Mouse (Mus musculus): Measurements from ENCODE around the gene Olfr769.

DNA sequence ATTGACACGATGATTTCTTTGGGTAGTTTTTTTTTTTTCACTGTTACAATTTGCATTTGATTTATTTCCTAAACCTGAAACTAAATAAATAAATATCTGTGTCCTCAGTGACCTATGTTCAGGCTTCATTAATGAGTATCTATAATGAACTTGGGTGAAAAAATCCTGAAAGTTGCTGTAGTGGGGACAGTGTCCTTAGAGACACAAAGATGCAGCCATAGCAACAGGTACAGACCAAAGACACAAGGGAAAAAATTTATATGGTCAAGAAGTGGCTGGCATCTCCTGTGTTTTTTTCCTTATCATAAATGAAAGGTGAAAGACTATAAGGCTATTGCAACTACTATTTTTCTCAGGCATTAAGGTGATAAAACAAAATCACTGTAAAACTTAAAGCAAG lies 47.0 kb upstream of the Olfr769 start, which contains the start of gene Olfr771:
- TF ChIP-seq POLR2A (IDR thresholded peaks at IDR 0.05; ENCODE audit: insufficient read depth, low read depth, low read length) (no peak), CTCF (IDR thresholded peaks at IDR 0.05) (no peak), EP300 (IDR thresholded peaks at IDR 0.05; ENCODE audit: insufficient read depth, low read depth, low read length) (no peak)

Data from heart, adult 2 months (tissue).